Mouse (Mus musculus) spleen, adult 2 months (tissue): ENCODE data around the gene Gm813.

Experiments
- CTCF ChIP-seq: fragments of 200-500 bp; IDR thresholded peaks from 2 replicates; pipeline ENCODE4 v1.5.1; 2011; ENCODE audit warnings: mild to moderate bottlenecking, inconsistent platforms; ENCODE audit not compliant: insufficient read depth, insufficient read length, insufficient replicate concordance; ENCODE audit errors: extremely low read depth
- POLR2A ChIP-seq: fragments of 200-500 bp; IDR thresholded peaks from 2 replicates; pipeline ENCODE4 v1.6.1; 2011; ENCODE audit warnings: low read depth, low read length, inconsistent platforms

DNA sequence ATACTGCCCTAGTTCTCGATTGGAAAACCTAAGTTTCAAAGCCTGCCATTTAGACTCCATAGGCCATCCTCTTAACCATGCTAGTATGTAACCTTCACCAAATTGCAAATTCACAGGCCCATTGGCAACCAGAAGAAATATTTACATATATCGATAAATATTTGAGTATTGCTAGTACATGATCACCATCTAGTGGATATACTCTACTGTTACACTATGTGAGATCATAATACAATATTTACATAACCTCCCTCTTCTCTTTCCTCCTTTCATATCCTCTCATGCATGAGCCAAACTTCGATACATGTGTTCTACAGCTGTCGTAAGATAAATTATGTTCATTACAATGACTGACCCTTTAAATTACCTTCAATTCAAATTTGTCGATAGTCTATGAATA is 46.2 kb upstream of the Gm813 start:
- TF ChIP-seq CTCF, result no peak
- TF ChIP-seq POLR2A, result no peak
